Mouse (Mus musculus) cortical plate, adult 2 months (tissue): Measurements from ENCODE around the gene Nosip.

Experiments used
- CTCF ChIP-seq: fragments of 200-500 bp; IDR thresholded peaks from 2 replicates; pipeline ENCODE4 v1.5.1; 2011; ENCODE audit warnings: mild to moderate bottlenecking, control low read depth, low read length; ENCODE audit not compliant: insufficient read depth; ENCODE audit errors: extremely low read depth
- POLR2A ChIP-seq: fragments of 200-500 bp; IDR thresholded peaks from 2 replicates; pipeline ENCODE4 v1.6.1; 2011; ENCODE audit warnings: mild to moderate bottlenecking, low read length, control low read depth; ENCODE audit not compliant: insufficient read depth; ENCODE audit errors: extremely low read depth

- TF ChIP-seq CTCF (no peak), POLR2A (no peak)
Measured at GRCm38 (mm10) chr7:45077322-45077721, 15.1 kb downstream of the Nosip start.
